Mouse (Mus musculus) neural tube, embryonic 13.5 days (tissue): Measurements from ENCODE around the gene Gm10663. TPM values are rescaled to one million over a fixed set of nuclear protein-coding genes. Genes with fewer than 3 reads are reported as not detected.

ENCODE experiments used
- microRNA-seq: library from miRNA; unstranded; fragments of <30 nt; microRNA quantifications from one replicate; pipeline ENCODE4, GENCODE M21; 2016
- polyA plus RNA-seq: library from polyadenylated mRNA; unstranded; fragments of >200 nt; fragmentation: Nextera tagmentation; extraction: Ambion mirVana; gene quantifications from 2 replicates; pipeline ENCODE4 v1.2.1, GENCODE M21; 2015

Gene Gm10663
- polyA plus RNA-seq, 1 experiment from 2014 or later = not detected

Small RNAs within 50 kb of the gene (microRNA-seq; reads per million reads assigned to microRNA genes)
- not detected for gene Gm24333

Other genes starting within 250 kb of the Gm10663 start
- 32.3 and 32.8 TPM in 2 replicates for gene Klhl2, start 225.0 kb upstream of the Gm10663 start, polyA plus RNA-seq
- gene Tmem192, start 127.8 kb upstream of the Gm10663 start, polyA plus RNA-seq = 28.8 and 29.0 TPM in 2 replicates
- 0.11 TPM in 1 of 2 replicates, not detected in the other for gene Trim75, start 87.2 kb upstream of the Gm10663 start, polyA plus RNA-seq
- not detected in 2 replicates for gene Trim61, start 56.5 kb upstream of the Gm10663 start, polyA plus RNA-seq
- gene Trim60, start 56.4 kb upstream of the Gm10663 start, polyA plus RNA-seq = not detected in 2 replicates
- 5.7 and 5.8 TPM in 2 replicates for gene Apela, start 37.7 kb upstream of the Gm10663 start, polyA plus RNA-seq
- not detected in 2 replicates for gene BC030870, start 54.5 kb downstream of the Gm10663 start, polyA plus RNA-seq